Mouse (Mus musculus) E14TG2a.4 (cell line): ENCODE results near the gene Dcaf7.

ENCODE experiments used
- CTCF ChIP-seq: conservative IDR thresholded peaks from 2 replicates; pipeline ENCODE4 v1.5.1; 2014; ENCODE audit warnings: low read length
- NANOG ChIP-seq: IDR thresholded peaks from 2 replicates; pipeline ENCODE4 v1.6.1; 2014; ENCODE audit warnings: borderline replicate concordance, low read length, mixed read lengths

- TF ChIP-seq CTCF: no peak
- no peak for TF ChIP-seq NANOG
These were observed 3.2 kb upstream of the Dcaf7 start for GRCm38 (mm10) chr11:106033491-106033919.
